Mouse (Mus musculus) right cerebral cortex, postnatal 25 days (tissue): ENCODE measurements at regions not wholly inside any gene's neighbourhood (a gene's known extent, or its start where the extent isn't known, plus 50 kb on each side); places are given as distances from the start of the nearest gene placed in this dataset.

Source experiments
- DNase-seq: peaks from one replicate; pipeline ENCODE4 v3.0.0; 2022

- no peak for DNase-seq
Observed at GRCm38 (mm10) chr16:30880682-30881081, 200.6 kb downstream of the Xxylt1 start.

GRCm38 (mm10) chr16:30881186-30881585, 200.0 kb downstream of the Xxylt1 start:
- no peak for DNase-seq

GRCm38 (mm10) chr16:30883490-30884188, 197.6 kb downstream of the Xxylt1 start:
- DNase-seq, result no peak

- no peak for DNase-seq
Observed at GRCm38 (mm10) chr16:30884189-30884551, 197.1 kb downstream of the Xxylt1 start.

GRCm38 (mm10) chr16:30886982-30887381, 194.2 kb downstream of the Xxylt1 start:
- DNase-seq, result no peak

- DNase-seq, result no peak
Observed at GRCm38 (mm10) chr16:30887536-30887935, 193.7 kb downstream of the Xxylt1 start.

- no peak for DNase-seq
Observed at GRCm38 (mm10) chr16:30888556-30889323, 192.5 kb downstream of the Xxylt1 start.

- DNase-seq, result no peak
Observed at GRCm38 (mm10) chr16:30892606-30893005, 188.6 kb downstream of the Xxylt1 start.

GRCm38 (mm10) chr16:30894086-30894485, 187.1 kb downstream of the Xxylt1 start:
- no peak for DNase-seq

GRCm38 (mm10) chr16:30895021-30895420, 186.2 kb downstream of the Xxylt1 start:
- DNase-seq, result no peak

- DNase-seq, result no peak
Observed at GRCm38 (mm10) chr16:30897371-30897770, 183.9 kb downstream of the Xxylt1 start.

- DNase-seq, result no peak
Observed at GRCm38 (mm10) chr16:30900121-30900520, 181.1 kb downstream of the Xxylt1 start.

- DNase-seq, result no peak
Observed at GRCm38 (mm10) chr16:30901309-30901708, 179.9 kb downstream of the Xxylt1 start.
